25 mouse cellular contexts compared by ENCODE assay signal in genomic region chrX:48481687-48482086, GRCm38 (mm10). TPM values are rescaled to one million over a fixed set of nuclear protein-coding genes. Genes with fewer than 3 reads are reported as not detected.
"Had no signal": no experiment of that assay in that cellular context is flagged by ENCODE, and none has a peak within 500 bp of the region (broad histone marks: within the 10 kb centered on the region; RNA-seq: fewer than 3 reads in every experiment).

No protein-coding gene starts in this region.

- H3K36me3 ChIP-seq: intestine, embryonic 15.5 days had no signal

- H3K4me1 ChIP-seq: heart, embryonic 10.5 days; hindbrain, embryonic 10.5 days; hindbrain, embryonic 12.5 days; intestine, embryonic 15.5 days; limb, embryonic 10.5 days; limb, embryonic 12.5 days had no signal

- H3K27me3 ChIP-seq: heart, embryonic 12.5 days; hindbrain, embryonic 12.5 days; intestine, embryonic 15.5 days; limb, embryonic 12.5 days had no signal

- H3K9ac ChIP-seq: heart, embryonic 12.5 days; hindbrain, embryonic 12.5 days; hindbrain, embryonic 14.5 days; intestine, embryonic 15.5 days; limb, embryonic 12.5 days had no signal

- H3K4me2 ChIP-seq: heart, embryonic 12.5 days; hindbrain, embryonic 12.5 days; hindbrain, embryonic 14.5 days; intestine, embryonic 15.5 days; limb, embryonic 12.5 days had no signal

- ATAC-seq: hindbrain, embryonic 16.5 days; intestine, embryonic 15.5 days; intestine, postnatal 0 days had no signal

- H3K27ac ChIP-seq: gastrocnemius, adult 2 months; heart, embryonic 10.5 days; hindbrain, embryonic 10.5 days; hindbrain, embryonic 12.5 days; hindbrain, embryonic 14.5 days; intestine, embryonic 15.5 days; layer of hippocampus, adult 2 months; left cerebral cortex, adult 2 months; limb, embryonic 10.5 days; limb, embryonic 12.5 days had no signal

- H3K9me3 ChIP-seq: heart, embryonic 10.5 days; heart, embryonic 12.5 days; hindbrain, embryonic 10.5 days; hindbrain, embryonic 12.5 days; intestine, embryonic 15.5 days; limb, embryonic 10.5 days; limb, embryonic 12.5 days had no signal

- H3K4me3 ChIP-seq: gastrocnemius, adult 2 months; heart, embryonic 10.5 days; heart, embryonic 12.5 days; hindbrain, embryonic 10.5 days; hindbrain, embryonic 12.5 days; intestine, embryonic 15.5 days; layer of hippocampus, adult 2 months; left cerebral cortex, adult 2 months; limb, embryonic 10.5 days; limb, embryonic 12.5 days had no signal

- DNase-seq: gastrocnemius, adult 2 months; gastrocnemius, postnatal 10 days; gastrocnemius, postnatal 25 days; heart, adult 18-20 months; heart, postnatal 10 days; heart, postnatal 4 days; kidney, adult 18-20 months; kidney, adult 8-10 months; kidney, postnatal 10 days; kidney, postnatal 25 days; kidney, postnatal 4 days; liver had no signal

RNA-seq across cellular contexts. Expression of gene Rab33a, which starts 37.4 kb away (rescaled TPM):
- total RNA-seq: granulocyte monocyte progenitor cell, adult 5-6 weeks had no signal
